Mouse (Mus musculus): Measurements from ENCODE around the gene Tnrc6b. TPM values are rescaled to one million over a fixed set of nuclear protein-coding genes. Genes with fewer than 3 reads are reported as not detected.
"Not testable (repeated sequence)": the region's sequence is repeated elsewhere in the genome, so short reads cannot be mapped to it uniquely, and the experiment has no call there.

Tnrc6b gene
- polyA plus RNA-seq, 1 experiment from 2014 or later, result 33.5 TPM

DNA sequence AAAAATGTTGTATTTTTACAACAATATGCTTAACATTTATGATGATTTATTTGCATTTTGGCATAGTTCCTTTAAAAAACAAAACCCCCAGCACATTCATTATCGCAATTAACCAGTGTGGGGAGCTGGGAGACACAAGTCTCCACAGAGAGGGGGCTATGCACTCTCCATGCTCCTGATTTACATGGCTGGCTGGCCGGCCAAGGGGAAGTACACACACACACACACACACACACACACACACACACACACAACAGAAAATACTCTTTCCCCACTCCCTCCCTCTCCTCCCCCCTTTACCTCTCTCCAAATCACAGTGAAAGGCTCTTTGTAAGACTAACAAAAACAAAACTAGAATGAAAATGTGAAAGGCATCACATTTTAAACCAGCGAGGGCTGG is 11.3 kb downstream of the Tnrc6b start:
- H3K27me3 ChIP-seq (ENCODE audit: control insufficient read depth, insufficient read depth, low read depth, low read length), result no peaks in the 10 kb centered on the region

DNA sequence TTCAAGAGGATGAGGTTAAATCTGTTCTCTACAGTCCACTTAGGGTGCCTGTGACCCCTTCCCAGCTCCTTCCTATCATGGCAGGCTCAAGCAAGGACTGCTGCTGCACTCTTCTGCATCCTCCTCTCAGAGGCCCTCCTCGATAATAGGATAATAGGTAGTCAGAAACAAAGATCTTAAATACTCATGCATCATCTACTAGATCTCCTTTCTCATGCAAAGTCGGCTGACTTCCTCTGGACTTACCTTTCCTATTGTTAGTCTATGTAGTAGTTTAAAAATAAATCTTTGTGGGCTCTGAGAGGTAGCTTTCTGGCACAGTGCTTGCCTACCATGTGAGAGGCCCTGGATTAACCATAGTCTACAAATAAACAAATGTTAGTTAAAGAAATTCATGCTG is 18.4 kb downstream of the Tnrc6b start:
- Histone ChIP-seq H3K36me3 (ENCODE audit: control insufficient read depth, insufficient read depth, low read length) (no peaks in the 10 kb centered on the region), H3K27me3 (ENCODE audit: control insufficient read depth, insufficient read depth, low read depth, low read length) (no peaks in the 10 kb centered on the region), H3K4me1 (ENCODE audit: control insufficient read depth, insufficient read depth, low read length) (no peaks in the 10 kb centered on the region), H3K4me3 (ENCODE audit: low read depth, low read length) (no peak overlapping the region), H3K9ac (ENCODE audit: low read depth, low read length) (no peak overlapping the region), H3K27ac (ENCODE audit: low read length) (no peak overlapping the region), H3K4me2 (ENCODE audit: low read length) (no peak overlapping the region), H3K9me3 (replicated peaks; ENCODE audit: control insufficient read depth, low read length, poor library complexity, severe bottlenecking) (no peaks in the 10 kb centered on the region)
- no peak for ATAC-seq
- 73% methylated on average over 2 of the region's 2 CpGs for WGBS

More for the DNA sequence above, 11.3 kb downstream of the Tnrc6b start:
- WGBS, result 47% methylated on average over 3 of the region's 3 CpGs
- H3K36me3 ChIP-seq (ENCODE audit: control insufficient read depth, insufficient read depth, low read length), result no peaks in the 10 kb centered on the region
- H3K9me3 ChIP-seq (replicated peaks; ENCODE audit: control insufficient read depth, low read length, poor library complexity, severe bottlenecking), result no peaks in the 10 kb centered on the region
- H3K4me1 ChIP-seq (ENCODE audit: control insufficient read depth, insufficient read depth, low read length), result no peaks in the 10 kb centered on the region
- H3K4me2 ChIP-seq (ENCODE audit: low read length), result no peak overlapping the region
- no peak for ATAC-seq
- no peak overlapping the region for H3K9ac ChIP-seq (ENCODE audit: low read depth, low read length)
- H3K4me3 ChIP-seq (ENCODE audit: low read depth, low read length), result no peak overlapping the region
- no peak overlapping the region for H3K27ac ChIP-seq (ENCODE audit: low read length)

DNA sequence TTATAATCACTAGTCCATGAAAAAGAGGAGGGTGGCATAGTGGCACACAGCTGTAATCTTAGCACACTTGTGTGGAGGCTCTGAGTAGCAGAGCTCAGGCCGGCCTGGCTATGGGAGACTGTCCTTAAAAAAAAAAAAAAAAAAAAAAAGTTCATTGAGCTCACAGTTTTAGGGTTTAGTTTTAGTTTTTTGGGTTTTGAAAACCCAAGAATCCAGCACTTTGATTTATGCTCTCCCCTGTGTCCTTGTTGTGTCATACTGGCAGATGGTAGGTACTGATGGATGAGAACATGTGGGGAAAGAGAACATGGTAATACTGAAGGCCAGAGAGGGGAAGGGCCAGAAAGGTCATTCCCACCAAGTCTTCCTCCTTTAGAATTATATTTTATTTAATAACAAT is 19.9 kb downstream of the Tnrc6b start:
- ATAC-seq, result no peak
- no peak overlapping the region for H3K4me3 ChIP-seq (ENCODE audit: low read depth, low read length)
- no peak overlapping the region for H3K27ac ChIP-seq (ENCODE audit: low read length)
- H3K9ac ChIP-seq (ENCODE audit: low read depth, low read length), result no peak overlapping the region
- H3K36me3 ChIP-seq (ENCODE audit: control insufficient read depth, insufficient read depth, low read length), result no peaks in the 10 kb centered on the region
- H3K9me3 ChIP-seq (replicated peaks; ENCODE audit: control insufficient read depth, low read length, poor library complexity, severe bottlenecking), result no peaks in the 10 kb centered on the region
- H3K27me3 ChIP-seq (ENCODE audit: control insufficient read depth, insufficient read depth, low read depth, low read length), result no peaks in the 10 kb centered on the region
- H3K4me1 ChIP-seq (ENCODE audit: control insufficient read depth, insufficient read depth, low read length), result no peaks in the 10 kb centered on the region
- 88% methylated on average over 1 of the region's 1 CpGs for WGBS
- no peak overlapping the region for H3K4me2 ChIP-seq (ENCODE audit: low read length)

DNA sequence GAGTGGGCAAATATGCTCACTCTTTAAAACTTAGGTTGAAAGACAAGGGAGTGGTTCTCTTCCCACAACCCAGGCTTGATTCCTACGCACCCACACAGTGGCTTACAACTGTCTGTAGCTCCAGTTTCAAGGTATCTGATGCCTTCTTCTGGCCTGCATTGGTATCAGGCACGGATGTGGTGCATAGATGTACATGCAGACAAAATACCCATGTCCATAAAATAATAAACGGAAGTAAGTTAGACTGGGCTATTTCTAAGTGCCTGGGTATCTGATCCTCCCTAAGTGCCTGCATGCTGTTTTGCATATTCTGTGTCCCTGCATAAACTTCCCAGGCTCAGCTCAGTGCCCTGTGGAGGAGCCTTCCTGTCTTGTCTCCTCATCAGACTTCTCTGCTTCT is 20.4 kb downstream of the Tnrc6b start:
- Histone ChIP-seq H3K27me3 (ENCODE audit: control insufficient read depth, insufficient read depth, low read depth, low read length) (no peaks in the 10 kb centered on the region), H3K4me1 (ENCODE audit: control insufficient read depth, insufficient read depth, low read length) (no peaks in the 10 kb centered on the region), H3K4me2 (ENCODE audit: low read length) (no peak overlapping the region), H3K9ac (ENCODE audit: low read depth, low read length) (no peak overlapping the region), H3K9me3 (replicated peaks; ENCODE audit: control insufficient read depth, low read length, poor library complexity, severe bottlenecking) (no peaks in the 10 kb centered on the region), H3K4me3 (ENCODE audit: low read depth, low read length) (no peak overlapping the region), H3K36me3 (ENCODE audit: control insufficient read depth, insufficient read depth, low read length) (no peaks in the 10 kb centered on the region), H3K27ac (ENCODE audit: low read length) (no peak overlapping the region)
- no peak for ATAC-seq
- 72% methylated on average over 3 of the region's 3 CpGs for WGBS

DNA sequence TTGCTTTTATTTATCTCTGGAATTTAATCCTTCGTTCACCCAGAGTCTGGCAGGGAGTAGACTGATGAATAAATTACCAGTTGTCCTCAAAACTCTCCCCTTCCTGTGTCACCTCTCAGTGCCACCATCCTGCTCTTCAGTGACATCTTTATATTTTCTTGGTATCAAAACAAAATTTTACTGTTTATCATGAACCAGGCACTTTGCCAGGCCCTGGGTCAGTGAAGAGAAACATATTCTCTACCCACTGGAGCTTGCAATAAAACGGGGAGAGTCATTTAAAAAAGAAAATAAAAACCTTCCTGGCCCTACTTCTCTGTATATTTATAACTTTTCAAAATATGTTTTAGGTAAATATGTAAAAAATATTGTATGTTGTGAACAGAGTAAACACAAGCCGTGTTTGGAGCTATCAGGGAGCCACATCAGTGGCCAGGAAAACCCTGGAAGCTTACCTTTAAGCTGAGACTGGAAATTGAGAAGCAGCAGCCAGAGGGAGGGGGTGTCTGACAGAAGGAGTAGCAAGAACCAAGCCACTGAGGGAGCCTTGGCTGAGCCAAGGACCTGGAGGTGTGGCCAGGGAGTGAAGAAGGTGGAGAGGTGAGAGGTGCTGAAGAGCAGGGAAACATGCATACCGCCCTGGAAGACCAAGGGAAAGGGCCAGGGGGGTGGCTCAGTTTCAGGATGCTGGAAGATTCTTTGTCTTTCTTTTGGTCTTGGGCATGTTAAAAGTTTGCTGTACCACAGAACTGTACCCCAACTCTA is 21.3 kb downstream of the Tnrc6b start:
- H3K27me3 ChIP-seq (ENCODE audit: control insufficient read depth, insufficient read depth, low read depth, low read length), result no peaks in the 10 kb centered on the region
- H3K36me3 ChIP-seq (ENCODE audit: control insufficient read depth, insufficient read depth, low read length), result no peaks in the 10 kb centered on the region
- WGBS, result 48% methylated on average over 4 of the region's 4 CpGs
- no peaks in the 10 kb centered on the region for H3K4me1 ChIP-seq (ENCODE audit: control insufficient read depth, insufficient read depth, low read length)
- H3K4me2 ChIP-seq (ENCODE audit: low read length), result no peak overlapping the region
- no peak overlapping the region for H3K4me3 ChIP-seq (ENCODE audit: low read depth, low read length)
- H3K9ac ChIP-seq (ENCODE audit: low read depth, low read length), result no peak overlapping the region
- no peak for ATAC-seq
- no peak overlapping the region for H3K27ac ChIP-seq (ENCODE audit: low read length)
- H3K9me3 ChIP-seq (replicated peaks; ENCODE audit: control insufficient read depth, low read length, poor library complexity, severe bottlenecking), result no peaks in the 10 kb centered on the region

DNA sequence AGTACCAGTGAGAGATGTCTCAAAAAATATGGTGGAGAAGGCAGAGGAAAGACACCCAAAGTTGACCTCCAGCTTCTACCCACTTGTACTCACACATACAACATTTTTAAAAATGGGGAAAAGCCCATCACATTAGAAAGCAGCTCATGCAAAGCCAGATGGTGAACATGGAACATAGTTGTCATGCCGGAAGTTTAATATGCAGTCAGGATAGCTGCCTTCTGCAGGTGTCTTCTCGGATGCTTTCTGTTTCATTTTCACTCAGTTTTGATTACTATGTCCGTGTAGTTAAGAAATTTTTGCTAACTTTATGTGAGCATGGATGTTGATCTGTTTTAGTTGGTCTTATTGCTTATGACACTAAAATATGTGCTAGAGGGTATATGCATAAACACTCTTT is 24.2 kb downstream of the Tnrc6b start:
- whole genome bisulfite sequencing, result 92% methylated on average over 3 of the region's 3 CpGs
- no peaks in the 10 kb centered on the region for H3K36me3 ChIP-seq (ENCODE audit: control insufficient read depth, insufficient read depth, low read length)
- no peak overlapping the region for H3K9ac ChIP-seq (ENCODE audit: low read depth, low read length)
- no peak overlapping the region for H3K27ac ChIP-seq (ENCODE audit: low read length)
- H3K9me3 ChIP-seq (replicated peaks; ENCODE audit: control insufficient read depth, low read length, poor library complexity, severe bottlenecking), result no peaks in the 10 kb centered on the region
- H3K4me3 ChIP-seq (ENCODE audit: low read depth, low read length), result no peak overlapping the region
- no peak for ATAC-seq
- no peaks in the 10 kb centered on the region for H3K27me3 ChIP-seq (ENCODE audit: control insufficient read depth, insufficient read depth, low read depth, low read length)
- no peak overlapping the region for H3K4me2 ChIP-seq (ENCODE audit: low read length)
- H3K4me1 ChIP-seq (ENCODE audit: control insufficient read depth, insufficient read depth, low read length), result no peaks in the 10 kb centered on the region

DNA sequence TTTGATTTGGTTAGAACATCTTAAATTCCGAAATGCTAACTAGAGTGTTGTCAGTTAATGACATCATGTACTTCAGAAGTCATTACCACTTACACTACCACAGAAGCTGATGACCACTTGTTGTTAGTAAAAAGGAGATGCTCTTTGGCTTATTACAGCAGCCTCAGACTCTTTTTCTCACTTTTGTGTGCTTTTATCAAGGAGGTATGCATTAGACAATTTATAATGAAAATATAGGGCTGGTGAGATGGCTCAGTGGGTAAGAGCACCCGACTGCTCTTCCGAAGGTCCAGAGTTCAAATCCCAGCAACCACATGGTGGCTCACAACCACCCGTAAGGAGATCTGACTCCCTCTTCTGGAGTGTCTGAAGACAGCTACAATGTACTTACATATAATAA is 24.6 kb downstream of the Tnrc6b start:
- WGBS, result 89% methylated on average over 3 of the region's 4 CpGs
- not testable (repeated sequence) for H3K9me3 ChIP-seq (replicated peaks; ENCODE audit: control insufficient read depth, low read length, poor library complexity, severe bottlenecking); H3K27ac ChIP-seq (ENCODE audit: low read length); H3K4me2 ChIP-seq (ENCODE audit: low read length); H3K27me3 ChIP-seq (ENCODE audit: control insufficient read depth, insufficient read depth, low read depth, low read length); H3K9ac ChIP-seq (ENCODE audit: low read depth, low read length); ATAC-seq; H3K4me3 ChIP-seq (ENCODE audit: low read depth, low read length); H3K36me3 ChIP-seq (ENCODE audit: control insufficient read depth, insufficient read depth, low read length); H3K4me1 ChIP-seq (ENCODE audit: control insufficient read depth, insufficient read depth, low read length)

DNA sequence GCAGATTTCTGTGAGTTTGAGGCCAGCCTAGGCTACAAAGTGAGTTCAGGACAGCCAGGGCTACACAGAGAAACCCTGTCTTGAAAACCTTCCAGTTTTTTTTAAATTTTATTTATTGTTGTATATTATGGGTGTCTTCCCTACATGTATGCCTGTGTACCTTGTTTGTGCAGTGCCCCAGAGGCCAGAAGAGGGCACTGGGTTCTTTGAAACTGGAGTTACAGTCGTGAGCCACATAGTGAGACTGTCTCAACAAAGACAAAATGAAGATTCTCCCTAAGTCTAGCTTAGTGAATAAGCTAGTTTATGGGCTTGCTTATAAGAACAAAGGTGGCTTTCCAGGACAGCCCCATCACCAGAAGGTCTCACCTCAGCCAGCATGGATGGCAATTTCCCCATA is 25.4 kb downstream of the Tnrc6b start:
- no peaks in the 10 kb centered on the region for H3K9me3 ChIP-seq (replicated peaks; ENCODE audit: control insufficient read depth, low read length, poor library complexity, severe bottlenecking)
- no peaks in the 10 kb centered on the region for H3K36me3 ChIP-seq (ENCODE audit: control insufficient read depth, insufficient read depth, low read length)
- 53% methylated on average over 1 of the region's 1 CpGs for WGBS
- H3K27me3 ChIP-seq (ENCODE audit: control insufficient read depth, insufficient read depth, low read depth, low read length), result no peaks in the 10 kb centered on the region
- H3K4me2 ChIP-seq (ENCODE audit: low read length), result no peak overlapping the region
- H3K4me1 ChIP-seq (ENCODE audit: control insufficient read depth, insufficient read depth, low read length), result no peaks in the 10 kb centered on the region
- H3K4me3 ChIP-seq (ENCODE audit: low read depth, low read length), result no peak overlapping the region
- H3K9ac ChIP-seq (ENCODE audit: low read depth, low read length), result no peak overlapping the region
- no peak overlapping the region for H3K27ac ChIP-seq (ENCODE audit: low read length)
- no peak for ATAC-seq

DNA sequence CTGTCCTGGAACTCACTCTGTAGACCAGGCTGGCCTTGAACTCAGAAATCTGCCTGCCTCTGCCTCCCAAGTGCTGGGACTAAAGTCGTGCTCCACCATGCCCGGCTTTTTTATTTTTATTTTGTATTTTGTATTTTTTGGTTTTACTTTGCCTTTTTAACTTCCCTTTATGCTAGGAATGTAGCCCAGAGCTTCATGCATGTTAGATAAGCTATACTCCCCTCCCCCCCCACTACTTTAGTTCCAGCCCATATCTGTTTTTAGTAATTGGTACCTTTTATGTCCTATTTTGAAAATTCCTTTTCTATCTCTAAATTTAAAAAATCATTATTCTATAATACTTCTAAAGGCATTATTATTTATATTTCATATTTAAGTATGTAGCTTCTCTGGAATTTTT is 27.1 kb downstream of the Tnrc6b start:
- H3K4me3 ChIP-seq (ENCODE audit: low read depth, low read length), result no peak overlapping the region
- no peaks in the 10 kb centered on the region for H3K4me1 ChIP-seq (ENCODE audit: control insufficient read depth, insufficient read depth, low read length)
- ATAC-seq, result no peak
- no peaks in the 10 kb centered on the region for H3K27me3 ChIP-seq (ENCODE audit: control insufficient read depth, insufficient read depth, low read depth, low read length)
- 98% methylated on average over 2 of the region's 2 CpGs for WGBS
- H3K4me2 ChIP-seq (ENCODE audit: low read length), result no peak overlapping the region
- H3K36me3 ChIP-seq (ENCODE audit: control insufficient read depth, insufficient read depth, low read length), result no peaks in the 10 kb centered on the region
- H3K9me3 ChIP-seq (replicated peaks; ENCODE audit: control insufficient read depth, low read length, poor library complexity, severe bottlenecking), result no peaks in the 10 kb centered on the region
- H3K27ac ChIP-seq (ENCODE audit: low read length), result no peak overlapping the region
- H3K9ac ChIP-seq (ENCODE audit: low read depth, low read length), result no peak overlapping the region

All from midbrain, embryonic 16.5 days (tissue).